Mouse (Mus musculus) intestine, postnatal 0 days (tissue): ENCODE measurements around the gene Plekha5. TPM values are rescaled to one million over a fixed set of nuclear protein-coding genes. Genes with fewer than 3 reads are reported as not detected.

Source experiments
- ATAC-seq: fragments of 200-750 bp; cut with Nextera tagmentation; 2 replicates; pipeline ENCODE4 v1.8.0; 2017; ENCODE audit warnings: mild to moderate bottlenecking, moderate TSS enrichment, moderate library complexity
- H3K27ac ChIP-seq: fragments of 300-500 bp; sonication (generic); 2 replicates; pipeline ENCODE4 v1.5.1; 2014; ENCODE audit warnings: mild to moderate bottlenecking, low read depth, low read length, moderate library complexity
- H3K27me3 ChIP-seq: fragments of 300-500 bp; sonication (generic); replicated peaks from 2 replicates; pipeline ENCODE4 v1.6.1; 2014; ENCODE audit warnings: low read length, mixed read lengths; ENCODE audit not compliant: control insufficient read depth, insufficient read depth
- H3K36me3 ChIP-seq: fragments of 300-500 bp; sonication (generic); 2 replicates; pipeline ENCODE4 v1.6.1; 2014; ENCODE audit warnings: mild to moderate bottlenecking, moderate library complexity; ENCODE audit not compliant: control insufficient read depth, insufficient read depth
- H3K4me1 ChIP-seq: fragments of 300-500 bp; sonication (generic); replicated peaks from 2 replicates; pipeline ENCODE4 v1.6.1; 2014; ENCODE audit warnings: antibody characterized with exemption, low read length, mixed read lengths; ENCODE audit not compliant: control insufficient read depth, insufficient read depth
- H3K4me2 ChIP-seq: fragments of 300-500 bp; sonication (generic); replicated peaks from 2 replicates; pipeline ENCODE4 v1.6.1; 2014; ENCODE audit warnings: low read depth, mild to moderate bottlenecking, moderate library complexity
- H3K4me3 ChIP-seq: fragments of 300-500 bp; sonication (generic); 2 replicates; pipeline ENCODE4 v1.5.1; 2014; ENCODE audit warnings: low read depth, low read length
- H3K9ac ChIP-seq: fragments of 300-500 bp; sonication (generic); 2 replicates; pipeline ENCODE4 v1.6.1; 2014; ENCODE audit warnings: mild to moderate bottlenecking, low read depth, low read length
- H3K9me3 ChIP-seq: fragments of 300-500 bp; sonication (generic); 2 replicates; pipeline ENCODE4 v1.6.1; 2016; ENCODE audit warnings: mixed run types; ENCODE audit not compliant: control insufficient read depth
- CTCF ChIP-seq: sonication (generic); IDR thresholded peaks from 2 replicates; pipeline ENCODE4 v1.5.1; 2016; ENCODE audit warnings: low read depth, mild to moderate bottlenecking, control low read depth, antibody characterized with exemption, moderate library complexity
- WGBS: fragments of 180-500 bp; shearing (Covaris S2); extraction: QIAGEN DNeasy Blood & Tissue Kit; methylation state at CpG from one replicate; pipeline ENCODE4 v1.1.7; 2014; 5-methylcytosine and 5-hydroxymethylcytosine counted together
- polyA plus RNA-seq: library from polyadenylated mRNA; unstranded; fragments of >200 nt; fragmentation: Nextera tagmentation; extraction: Ambion mirVana; gene quantifications from 2 replicates; pipeline ENCODE4 v1.2.1, GENCODE M21; 2015

The Plekha5 gene
- polyA plus RNA-seq, 1 experiment from 2014 or later: 18.0 TPM

DNA sequence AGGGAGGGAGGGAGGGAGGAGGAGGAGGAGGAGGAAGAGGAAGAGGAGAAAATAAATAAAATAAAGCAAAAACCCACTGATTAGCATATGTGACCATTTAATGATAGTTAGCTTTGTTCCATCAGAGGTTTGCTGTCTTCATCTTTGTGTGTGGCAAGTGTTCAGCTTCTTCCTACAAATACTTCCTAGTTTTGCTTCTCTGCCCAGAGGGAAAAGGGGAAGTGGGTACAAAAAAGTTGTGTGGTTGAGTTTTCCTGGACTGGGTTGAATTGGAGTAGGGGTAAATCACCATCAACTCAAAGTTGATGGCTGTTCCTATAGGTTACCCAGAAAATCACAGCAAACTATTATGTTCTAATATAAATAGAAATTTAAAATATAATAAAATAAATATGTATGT lies 65.7 kb downstream of the Plekha5 start:
- no peak for ATAC-seq
- no peaks in the 10 kb centered on the region for H3K9me3 ChIP-seq
- H3K27me3 ChIP-seq: no peaks in the 10 kb centered on the region
- no peak overlapping the region for H3K4me2 ChIP-seq
- H3K4me3 ChIP-seq: no peak overlapping the region
- 0 out of 2 replicates have a peak, but pooled peaks cover 4% of the 10 kb centered on the region for H3K4me1 ChIP-seq
- no peak for TF ChIP-seq CTCF
- H3K36me3 ChIP-seq: no peaks in the 10 kb centered on the region
- no peak overlapping the region for H3K9ac ChIP-seq
- no peak overlapping the region for H3K27ac ChIP-seq

DNA sequence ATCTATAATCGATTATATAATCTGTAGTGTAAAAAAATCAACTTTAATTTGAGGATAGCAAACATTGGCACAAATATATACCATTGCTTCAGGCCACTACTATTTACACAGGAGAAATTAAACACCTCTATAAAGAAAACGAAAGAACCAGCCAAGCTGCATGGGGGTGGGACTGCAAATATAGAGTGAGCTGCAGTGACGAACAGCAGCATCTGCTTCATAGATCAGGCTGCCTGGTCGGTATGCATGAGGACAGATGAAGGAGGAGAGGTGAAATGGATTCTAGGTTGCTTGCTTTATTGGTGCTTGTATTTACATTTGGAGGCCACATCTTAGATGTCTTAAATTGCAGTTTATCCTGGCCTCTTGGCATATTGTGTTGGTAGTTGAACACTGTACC lies 66.4 kb downstream of the Plekha5 start:
- ATAC-seq: no peak
- TF ChIP-seq CTCF: no peak
- H3K4me3 ChIP-seq: no peak overlapping the region
- H3K36me3 ChIP-seq: no peaks in the 10 kb centered on the region
- no peak overlapping the region for H3K9ac ChIP-seq
- H3K4me1 ChIP-seq: 0 out of 2 replicates have a peak, but pooled peaks cover 4% of the 10 kb centered on the region
- H3K4me2 ChIP-seq: no peak overlapping the region
- no peak overlapping the region for H3K27ac ChIP-seq
- H3K9me3 ChIP-seq: no peaks in the 10 kb centered on the region
- no peaks in the 10 kb centered on the region for H3K27me3 ChIP-seq
- WGBS: 44% methylated on average over 4 of the region's 4 CpGs

- no peaks in the 10 kb centered on the region for H3K36me3 ChIP-seq
- no peaks in the 10 kb centered on the region for H3K9me3 ChIP-seq
- H3K9ac ChIP-seq: no peak overlapping the region
- H3K4me3 ChIP-seq: no peak overlapping the region
- 65% methylated on average over 18 of the region's 18 CpGs for WGBS
- TF ChIP-seq CTCF: no peak
- no peaks in the 10 kb centered on the region for H3K27me3 ChIP-seq
- peak overlapping the region; percentile 30; the same call in 1 of the 2 replicates for H3K4me2 ChIP-seq
- ATAC-seq: no peak
- H3K4me1 ChIP-seq: 0 out of 2 replicates have a peak, but pooled peaks cover 4% of the 10 kb centered on the region
- no peak overlapping the region for H3K27ac ChIP-seq
Measured at GRCm38 (mm10) chr6:140490921-140491537, 67.2 kb downstream of the Plekha5 start.

DNA sequence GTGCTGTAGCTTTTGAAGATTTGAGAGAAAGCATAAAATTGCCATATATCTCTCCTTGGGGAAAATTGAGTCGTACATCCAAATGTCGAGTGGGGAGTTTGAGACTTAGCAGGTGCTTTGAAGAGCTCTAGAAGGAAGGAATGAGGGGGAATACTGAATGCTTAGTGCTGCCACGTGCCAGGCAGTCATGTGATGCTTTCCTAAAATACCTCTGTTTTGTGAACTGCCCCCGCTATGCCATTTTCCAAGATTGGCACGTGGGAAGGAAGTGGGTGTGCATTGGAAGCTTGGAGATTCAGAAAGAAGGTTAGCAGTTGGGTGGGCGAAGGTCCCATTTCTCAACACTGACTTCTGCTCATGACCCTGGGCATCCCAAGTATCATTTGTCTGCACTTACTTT lies 68.2 kb downstream of the Plekha5 start:
- no peak for ATAC-seq
- no peak overlapping the region for H3K4me2 ChIP-seq
- no peak overlapping the region for H3K4me3 ChIP-seq
- no peak for TF ChIP-seq CTCF
- H3K27me3 ChIP-seq: no peaks in the 10 kb centered on the region
- H3K9ac ChIP-seq: no peak overlapping the region
- H3K27ac ChIP-seq: no peak overlapping the region
- H3K36me3 ChIP-seq: no peaks in the 10 kb centered on the region
- 0 out of 2 replicates have a peak, but pooled peaks cover 4% of the 10 kb centered on the region for H3K4me1 ChIP-seq
- 62% methylated on average over 6 of the region's 6 CpGs for WGBS
- no peaks in the 10 kb centered on the region for H3K9me3 ChIP-seq

GRCm38 (mm10) chr6:140498074-140498473 lies 74.2 kb downstream of the Plekha5 start:
- no peak for ATAC-seq
- H3K27ac ChIP-seq: no peak overlapping the region
- no peaks in the 10 kb centered on the region; the same call in 1 of the 2 replicates for H3K36me3 ChIP-seq

GRCm38 (mm10) chr6:140498958-140499357 lies 75.1 kb downstream of the Plekha5 start:
- Histone ChIP-seq H3K4me2 (no peak overlapping the region), H3K4me3 (no peak overlapping the region), H3K27ac (no peak overlapping the region), H3K27me3 (no peaks in the 10 kb centered on the region), H3K9ac (no peak overlapping the region), H3K9me3 (no peaks in the 10 kb centered on the region), H3K4me1 (no peaks in the 10 kb centered on the region), H3K36me3 (no peaks in the 10 kb centered on the region; the same call in 1 of the 2 replicates)
- no peak for ATAC-seq
- 65% methylated on average over 4 of the region's 4 CpGs for WGBS
- no peak for TF ChIP-seq CTCF

More at GRCm38 (mm10) chr6:140498074-140498473, 74.2 kb downstream of the Plekha5 start:
- 79% methylated on average over 3 of the region's 3 CpGs for WGBS
- no peaks in the 10 kb centered on the region for H3K4me1 ChIP-seq
- no peaks in the 10 kb centered on the region for H3K27me3 ChIP-seq
- no peak overlapping the region for H3K4me3 ChIP-seq
- no peak overlapping the region for H3K4me2 ChIP-seq
- H3K9me3 ChIP-seq: no peaks in the 10 kb centered on the region
- H3K9ac ChIP-seq: no peak overlapping the region
- TF ChIP-seq CTCF: no peak
